Mouse (Mus musculus): ENCODE data around the gene Dcpp2. TPM values are rescaled to one million over a fixed set of nuclear protein-coding genes. Genes with fewer than 3 reads are reported as not detected.
"Not testable (repeated sequence)": the region's sequence is repeated elsewhere in the genome, so short reads cannot be mapped to it uniquely, and the experiment has no call there.

Dcpp2 gene
- not detected in 2 replicates for polyA plus RNA-seq (2015; fragmentation: Nextera tagmentation; extraction: Ambion mirVana)

GRCm38 (mm10) chr17:23880576-23880975 lies at the start of gene Dcpp2, which contains the start of gene Dcpp1:
Gene Dcpp2 (plus strand): TSS chr17:23880880.
Gene Dcpp1 (plus strand): TSS chr17:23880876.
- not testable (repeated sequence) for H3K27me3 ChIP-seq (ENCODE audit: control insufficient read depth, insufficient read depth, low read length); H3K9me3 ChIP-seq (replicated peaks; ENCODE audit: control insufficient read depth, low read length); H3K9ac ChIP-seq (ENCODE audit: low read length); H3K27ac ChIP-seq (ENCODE audit: low read length); ATAC-seq (ENCODE audit: insufficient read depth, low FRiP score); H3K4me2 ChIP-seq (ENCODE audit: low read depth, low read length); H3K4me3 ChIP-seq (replicated peaks; ENCODE audit: low read length); H3K4me1 ChIP-seq (ENCODE audit: control insufficient read depth, insufficient read depth, low read length); H3K36me3 ChIP-seq (ENCODE audit: control insufficient read depth, insufficient read depth, low read length)
- WGBS: 61% methylated on average over 4 of the region's 4 CpGs

DNA sequence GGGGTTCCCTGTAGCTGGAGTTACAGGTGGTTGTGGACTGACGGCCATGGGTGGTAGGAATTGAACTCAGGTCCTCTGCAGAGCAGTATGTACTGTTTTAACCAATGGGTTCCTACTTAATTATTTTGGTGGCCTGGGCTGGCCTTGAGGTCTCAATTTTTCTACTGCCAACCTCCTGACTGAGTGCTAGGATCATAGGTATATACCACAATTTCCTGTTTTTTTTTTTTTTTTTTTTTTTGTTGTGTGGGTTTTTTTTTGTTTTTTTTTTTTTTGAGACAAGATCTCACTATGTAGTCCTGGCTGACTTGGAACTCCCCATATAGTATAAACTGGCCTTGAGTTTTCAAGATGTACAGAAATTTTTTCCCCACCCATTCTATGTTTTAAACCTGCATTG lies 49.5 kb upstream of the Dcpp2 start:
- Histone ChIP-seq H3K4me2 (ENCODE audit: low read depth, low read length) (no peak overlapping the region), H3K27ac (ENCODE audit: low read length) (no peak overlapping the region), H3K4me3 (replicated peaks; ENCODE audit: low read length) (no peak overlapping the region), H3K9me3 (replicated peaks; ENCODE audit: control insufficient read depth, low read length) (no peaks in the 10 kb centered on the region), H3K9ac (ENCODE audit: low read length) (no peak overlapping the region), H3K36me3 (ENCODE audit: control insufficient read depth, insufficient read depth, low read length) (peaks cover 3% of the 10 kb centered on the region; the same call in 1 of the 2 replicates), H3K4me1 (ENCODE audit: control insufficient read depth, insufficient read depth, low read length) (peaks cover 14% of the 10 kb centered on the region), H3K27me3 (ENCODE audit: control insufficient read depth, insufficient read depth, low read length) (peaks cover 7% of the 10 kb centered on the region)
- 90% methylated on average over 1 of the region's 1 CpGs for WGBS
- ATAC-seq (ENCODE audit: insufficient read depth, low FRiP score): no peak

- no peaks in the 10 kb centered on the region for H3K9me3 ChIP-seq (replicated peaks; ENCODE audit: control insufficient read depth, low read length)
- 56% methylated on average over 8 of the region's 8 CpGs for WGBS
- no peak within 1 kb of the TSS for H3K4me2 ChIP-seq (ENCODE audit: low read depth, low read length)
Measured at GRCm38 (mm10) chr17:23836006-23836575, 44.6 kb upstream of the Dcpp2 start, which contains the start of gene Prss33. Gene Prss33 (minus strand): TSS chr17:23836056.

GRCm38 (mm10) chr17:23841145-23841544 lies 39.5 kb upstream of the Dcpp2 start:
- H3K4me1 ChIP-seq (ENCODE audit: control insufficient read depth, insufficient read depth, low read length): no peaks in the 10 kb centered on the region
- no peak overlapping the region for H3K4me3 ChIP-seq (replicated peaks; ENCODE audit: low read length)
- no peak overlapping the region for H3K4me2 ChIP-seq (ENCODE audit: low read depth, low read length)
- no peak overlapping the region for H3K9ac ChIP-seq (ENCODE audit: low read length)
- 0 out of 2 replicates have a peak, but pooled peaks have one; percentile 4 for ATAC-seq (ENCODE audit: insufficient read depth, low FRiP score)
- H3K36me3 ChIP-seq (ENCODE audit: control insufficient read depth, insufficient read depth, low read length): no peaks in the 10 kb centered on the region
- no peaks in the 10 kb centered on the region for H3K27me3 ChIP-seq (ENCODE audit: control insufficient read depth, insufficient read depth, low read length)
- no peaks in the 10 kb centered on the region for H3K9me3 ChIP-seq (replicated peaks; ENCODE audit: control insufficient read depth, low read length)
- H3K27ac ChIP-seq (ENCODE audit: low read length): peak overlapping the region; percentile 40
- WGBS: 32% methylated on average over 4 of the region's 4 CpGs

More at GRCm38 (mm10) chr17:23836006-23836575, 44.6 kb upstream of the Dcpp2 start, which contains the start of gene Prss33:
- H3K9ac ChIP-seq (ENCODE audit: low read length): no peak within 1 kb of the TSS
- no peak within 1 kb of the TSS for H3K27ac ChIP-seq (ENCODE audit: low read length)
- H3K27me3 ChIP-seq (ENCODE audit: control insufficient read depth, insufficient read depth, low read length): peaks cover 7% of the 10 kb centered on the region
- H3K4me3 ChIP-seq (replicated peaks; ENCODE audit: low read length): no peak within 1 kb of the TSS
- no peak for ATAC-seq (ENCODE audit: insufficient read depth, low FRiP score)
- no peaks in the 10 kb centered on the region for H3K4me1 ChIP-seq (ENCODE audit: control insufficient read depth, insufficient read depth, low read length)
- no peaks in the 10 kb centered on the region for H3K36me3 ChIP-seq (ENCODE audit: control insufficient read depth, insufficient read depth, low read length)

DNA sequence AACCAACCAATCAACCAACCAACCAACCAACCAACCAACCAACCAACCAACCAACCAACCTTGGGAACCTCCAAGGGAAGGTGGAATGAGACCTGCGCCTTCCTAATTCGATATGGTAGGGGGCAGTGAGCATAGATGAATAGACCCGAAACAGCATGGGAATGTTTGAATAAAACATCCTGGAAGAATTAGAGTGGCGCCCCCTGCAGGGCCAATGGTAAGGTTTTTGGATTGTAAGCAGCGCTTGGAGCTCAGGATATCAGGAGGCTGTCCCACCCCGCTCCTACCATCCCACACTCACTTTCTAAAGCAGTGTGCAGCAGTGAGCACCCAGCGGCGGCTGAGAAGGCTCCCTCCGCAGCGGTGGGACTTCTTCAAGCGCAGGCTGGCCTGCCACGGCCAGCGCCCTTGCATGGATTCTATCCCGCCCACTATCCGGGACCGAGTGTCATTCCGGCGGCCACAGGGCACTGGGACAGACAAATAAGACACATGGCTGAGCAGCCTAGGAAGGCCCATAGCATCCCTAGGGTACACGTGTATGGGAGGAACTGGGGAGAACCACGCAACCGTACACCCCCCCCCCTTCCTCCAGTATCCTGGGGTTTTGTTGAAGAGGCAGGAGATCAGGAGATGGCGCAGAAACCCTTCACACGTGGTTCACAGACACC lies 37.4 kb upstream of the Dcpp2 start:
- no peak overlapping the region for H3K4me2 ChIP-seq (ENCODE audit: low read depth, low read length)
- H3K4me1 ChIP-seq (ENCODE audit: control insufficient read depth, insufficient read depth, low read length): no peaks in the 10 kb centered on the region
- no peaks in the 10 kb centered on the region for H3K9me3 ChIP-seq (replicated peaks; ENCODE audit: control insufficient read depth, low read length)
- no peak overlapping the region for H3K27ac ChIP-seq (ENCODE audit: low read length)
- H3K9ac ChIP-seq (ENCODE audit: low read length): no peak overlapping the region
- ATAC-seq (ENCODE audit: insufficient read depth, low FRiP score): no peak
- H3K36me3 ChIP-seq (ENCODE audit: control insufficient read depth, insufficient read depth, low read length): no peaks in the 10 kb centered on the region
- WGBS: 50% methylated on average over 23 of the region's 23 CpGs
- H3K27me3 ChIP-seq (ENCODE audit: control insufficient read depth, insufficient read depth, low read length): no peaks in the 10 kb centered on the region
- no peak overlapping the region for H3K4me3 ChIP-seq (replicated peaks; ENCODE audit: low read length)

- no peaks in the 10 kb centered on the region for H3K4me1 ChIP-seq (ENCODE audit: control insufficient read depth, insufficient read depth, low read length)
- no peak for ATAC-seq (ENCODE audit: insufficient read depth, low FRiP score)
Measured at GRCm38 (mm10) chr17:23843812-23844273, 36.8 kb upstream of the Dcpp2 start, which contains the start of the genes Prss32 and Prss41. Gene Prss32 (plus strand): TSS chr17:23843855. Gene Prss41 (minus strand): TSS chr17:23844172.

DNA sequence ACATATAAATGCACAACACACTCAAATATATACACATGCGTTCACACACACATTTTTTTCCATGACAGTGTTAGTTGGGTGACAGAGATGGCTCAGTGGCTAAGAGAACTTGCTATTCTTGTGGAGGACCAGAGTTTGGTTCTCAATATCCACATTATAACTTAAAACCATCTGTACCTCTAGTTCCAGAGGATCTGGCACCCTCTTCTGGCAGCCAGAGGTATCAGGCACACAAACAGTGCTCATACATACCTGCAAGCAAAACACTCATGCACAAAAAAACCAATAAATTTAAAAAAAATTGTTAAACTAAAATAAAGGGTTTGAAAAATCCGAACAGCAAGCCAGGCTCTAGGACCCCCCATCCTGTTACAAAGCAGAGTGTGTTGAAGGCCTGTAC lies 30.7 kb upstream of the Dcpp2 start:
- H3K4me2 ChIP-seq (ENCODE audit: low read depth, low read length): no peak overlapping the region
- H3K9me3 ChIP-seq (replicated peaks; ENCODE audit: control insufficient read depth, low read length): no peaks in the 10 kb centered on the region
- no peaks in the 10 kb centered on the region for H3K27me3 ChIP-seq (ENCODE audit: control insufficient read depth, insufficient read depth, low read length)
- no peak overlapping the region for H3K9ac ChIP-seq (ENCODE audit: low read length)
- no peaks in the 10 kb centered on the region for H3K36me3 ChIP-seq (ENCODE audit: control insufficient read depth, insufficient read depth, low read length)
- no peak overlapping the region for H3K27ac ChIP-seq (ENCODE audit: low read length)
- H3K4me3 ChIP-seq (replicated peaks; ENCODE audit: low read length): no peak overlapping the region
- 68% methylated on average over 2 of the region's 2 CpGs for WGBS
- no peaks in the 10 kb centered on the region for H3K4me1 ChIP-seq (ENCODE audit: control insufficient read depth, insufficient read depth, low read length)
- ATAC-seq (ENCODE audit: insufficient read depth, low FRiP score): no peak

More at GRCm38 (mm10) chr17:23843812-23844273, 36.8 kb upstream of the Dcpp2 start, which contains the start of the genes Prss32 and Prss41:
- Histone ChIP-seq H3K27ac (ENCODE audit: low read length) (no peak within 1 kb of the TSS), H3K27me3 (ENCODE audit: control insufficient read depth, insufficient read depth, low read length) (no peaks in the 10 kb centered on the region), H3K4me2 (ENCODE audit: low read depth, low read length) (peak within 1 kb of the TSS; percentile 30; the same call in 1 of the 2 replicates), H3K4me3 (replicated peaks; ENCODE audit: low read length) (no peak within 1 kb of the TSS), H3K9me3 (replicated peaks; ENCODE audit: control insufficient read depth, low read length) (no peaks in the 10 kb centered on the region), H3K36me3 (ENCODE audit: control insufficient read depth, insufficient read depth, low read length) (no peaks in the 10 kb centered on the region), H3K9ac (ENCODE audit: low read length) (no peak within 1 kb of the TSS)
- WGBS: 13% methylated on average over 19 of the region's 19 CpGs

GRCm38 (mm10) chr17:23850853-23851749 lies 29.6 kb upstream of the Dcpp2 start:
- ATAC-seq (ENCODE audit: insufficient read depth, low FRiP score): no peak; the same call in 1 of the 2 replicates
- no peak overlapping the region for H3K4me3 ChIP-seq (replicated peaks; ENCODE audit: low read length)
- 52% methylated on average over 18 of the region's 19 CpGs for WGBS
- no peaks in the 10 kb centered on the region for H3K27me3 ChIP-seq (ENCODE audit: control insufficient read depth, insufficient read depth, low read length)
- no peak overlapping the region for H3K27ac ChIP-seq (ENCODE audit: low read length)
- no peaks in the 10 kb centered on the region for H3K4me1 ChIP-seq (ENCODE audit: control insufficient read depth, insufficient read depth, low read length)
- H3K36me3 ChIP-seq (ENCODE audit: control insufficient read depth, insufficient read depth, low read length): no peaks in the 10 kb centered on the region
- no peak overlapping the region for H3K9ac ChIP-seq (ENCODE audit: low read length)
- no peak overlapping the region for H3K4me2 ChIP-seq (ENCODE audit: low read depth, low read length)
- H3K9me3 ChIP-seq (replicated peaks; ENCODE audit: control insufficient read depth, low read length): no peaks in the 10 kb centered on the region
